ENCODE assay signal across 8 mouse cellular contexts in genomic region chr11:94491035-94491748, GRCm38 (mm10). TPM values are rescaled to one million over a fixed set of nuclear protein-coding genes. Genes with fewer than 3 reads are reported as not detected.
DNase-seq lines count a peak whose midpoint lies in the region; ATAC-seq and TF ChIP-seq lines count a peak whose summit lies in the region.

No protein-coding gene starts in this region.

- H3K27me3 ChIP-seq in heart, adult 2 months (ENCODE audit: control insufficient read depth, insufficient read depth, low read length): peaks cover 2% of the 10 kb centered on the region; the same call in 1 of the 2 replicates
- peaks cover 8% of the 10 kb centered on the region for H3K27me3 ChIP-seq in embryonic facial prominence, embryonic 11.5 days (ENCODE audit: control insufficient read depth, insufficient read depth, low read length)
- H3K27me3 ChIP-seq in intestine, embryonic 14.5 days (replicated peaks; ENCODE audit: control insufficient read depth, insufficient read depth, low read length): no peaks in the 10 kb centered on the region
- H3K27me3 ChIP-seq in liver, embryonic 16.5 days (ENCODE audit: control insufficient read depth, insufficient read depth, low read depth, low read length): peaks cover 37% of the 10 kb centered on the region

- no peaks in the 10 kb centered on the region for H3K4me1 ChIP-seq in heart, adult 2 months (ENCODE audit: control insufficient read depth, insufficient read depth, low read length)
- peaks cover 6% of the 10 kb centered on the region for H3K4me1 ChIP-seq in embryonic facial prominence, embryonic 11.5 days (ENCODE audit: control insufficient read depth, insufficient read depth, low read length)
- no peaks in the 10 kb centered on the region; the same call in 1 of the 2 replicates for H3K4me1 ChIP-seq in intestine, embryonic 14.5 days (replicated peaks; ENCODE audit: control insufficient read depth, insufficient read depth, low read length)
- H3K4me1 ChIP-seq in liver, embryonic 16.5 days (ENCODE audit: control insufficient read depth, low read depth, low read length): no peaks in the 10 kb centered on the region

- no peak for DNase-seq in heart, adult 2 months
- DNase-seq in heart, postnatal 36 days: no peak
- DNase-seq in MN1 (ENCODE audit: low spot score): peak; percentile 58
- DNase-seq in embryonic facial prominence, embryonic 11.5 days (ENCODE audit: low spot score): peak; percentile 70
- DNase-seq in intestine, embryonic 14.5 days (ENCODE audit: low spot score): peak; percentile 76
- peak; percentile 66 for DNase-seq in right cerebral cortex, postnatal 25 days
- DNase-seq in spleen, postnatal 14 days (ENCODE audit: low spot score in 2 of 2): no peak

- TF ChIP-seq CTCF in heart, adult 2 months (IDR thresholded peaks at IDR 0.05): no peak

- H3K79me2 ChIP-seq in heart, adult 2 months (replicated peaks; ENCODE audit: control insufficient read depth, insufficient read depth, low read length): no peaks in the 10 kb centered on the region

- WGBS in heart, adult 2 months: 33% methylated on average over 52 of the region's 55 CpGs
- WGBS in embryonic facial prominence, embryonic 11.5 days: 5% methylated on average over 51 of the region's 55 CpGs
- WGBS in intestine, embryonic 14.5 days: 6% methylated on average over 55 of the region's 55 CpGs
- 4% methylated on average over 55 of the region's 55 CpGs for WGBS in liver, embryonic 16.5 days (ENCODE audit: insufficient replicate concordance)

- H3K9ac ChIP-seq in heart, adult 2 months (ENCODE audit: low read depth, low read length): peak overlapping the region; percentile 13; the same call in 1 of the 2 replicates
- H3K9ac ChIP-seq in embryonic facial prominence, embryonic 11.5 days (replicated peaks; ENCODE audit: low read length): peak overlapping the region; percentile 71
- H3K9ac ChIP-seq in intestine, embryonic 14.5 days (ENCODE audit: low read length): peak overlapping the region; percentile 52
- no peak overlapping the region for H3K9ac ChIP-seq in liver, embryonic 16.5 days (ENCODE audit: low read depth, low read length)

- H3K9me3 ChIP-seq in embryonic facial prominence, embryonic 11.5 days (replicated peaks; ENCODE audit: control insufficient read depth, low read length): no peaks in the 10 kb centered on the region
- H3K9me3 ChIP-seq in intestine, embryonic 14.5 days (ENCODE audit: control insufficient read depth, low read length): no peaks in the 10 kb centered on the region
- H3K9me3 ChIP-seq in liver, embryonic 16.5 days (replicated peaks; ENCODE audit: control insufficient read depth, low read length): no peaks in the 10 kb centered on the region

- H3K4me3 ChIP-seq in heart, adult 2 months: peak overlapping the region; percentile 11; the same call in 1 of the 2 replicates
- H3K4me3 ChIP-seq in embryonic facial prominence, embryonic 11.5 days (ENCODE audit: low read depth, low read length): peak overlapping the region; percentile 48
- H3K4me3 ChIP-seq in intestine, embryonic 14.5 days (ENCODE audit: low read depth, low read length): peak overlapping the region; percentile 50
- H3K4me3 ChIP-seq in liver, embryonic 16.5 days (ENCODE audit: low read depth, low read length): peak overlapping the region; percentile 44

- intact Hi-C loops in heart, adult 2 months (cut with DNase I): no loop called here
- intact Hi-C loops in heart, postnatal 36 days (cut with DNase I): no loop called here

- ATAC-seq in embryonic facial prominence, embryonic 11.5 days (replicated peaks; ENCODE audit: insufficient number of reproducible peaks, low FRiP score, low TSS enrichment, low read depth): peak; percentile 45; the same call in 1 of the 2 replicates
- peak; percentile 51 for ATAC-seq in intestine, embryonic 14.5 days (replicated peaks; ENCODE audit: low FRiP score, low TSS enrichment, low read depth)
- no peak for ATAC-seq in liver, embryonic 16.5 days (ENCODE audit: low read depth)

- no peak overlapping the region for H3K27ac ChIP-seq in heart, adult 2 months
- no peak overlapping the region for H3K27ac ChIP-seq in embryonic facial prominence, embryonic 11.5 days (replicated peaks; ENCODE audit: low read depth, low read length)
- no peak overlapping the region for H3K27ac ChIP-seq in intestine, embryonic 14.5 days (ENCODE audit: low read depth)
- no peak overlapping the region for H3K27ac ChIP-seq in liver, embryonic 16.5 days (ENCODE audit: low read length)

- no peaks in the 10 kb centered on the region for H3K36me3 ChIP-seq in heart, adult 2 months (ENCODE audit: control insufficient read depth, insufficient read depth, low read length)
- H3K36me3 ChIP-seq in embryonic facial prominence, embryonic 11.5 days (replicated peaks; ENCODE audit: control insufficient read depth, insufficient read depth, low read depth, low read length): no peaks in the 10 kb centered on the region
- H3K36me3 ChIP-seq in intestine, embryonic 14.5 days (ENCODE audit: control insufficient read depth, insufficient read depth, low read length): no peaks in the 10 kb centered on the region
- H3K36me3 ChIP-seq in liver, embryonic 16.5 days (ENCODE audit: control insufficient read depth, insufficient read depth): no peaks in the 10 kb centered on the region

- peak overlapping the region; percentile 82 for H3K4me2 ChIP-seq in embryonic facial prominence, embryonic 11.5 days (ENCODE audit: low read depth, low read length)
- H3K4me2 ChIP-seq in intestine, embryonic 14.5 days (ENCODE audit: low read length): peak overlapping the region; percentile 80
- H3K4me2 ChIP-seq in liver, embryonic 16.5 days (ENCODE audit: low read depth, low read length): peak overlapping the region; percentile 58

- TF ChIP-seq POLR2A in heart, adult 2 months (IDR thresholded peaks at IDR 0.05; ENCODE audit: insufficient read depth, low read depth, low read length): no peak

- TF ChIP-seq EP300 in heart, adult 2 months (IDR thresholded peaks at IDR 0.05; ENCODE audit: insufficient read depth, low read depth, low read length): no peak

RNA-seq across cellular contexts. Expression of gene Spata20, which starts 5.2 kb away (rescaled TPM):
- under 1 TPM; 0.23 to 0.52 TPM for total RNA-seq in heart, adult 2 months (2021)
- polyA plus RNA-seq in heart, adult 2 months (2012; rRNA removed): 1.3 and 1.5 TPM in 2 replicates
- under 1 TPM; 0.42 to 0.62 TPM for total RNA-seq in heart, postnatal 36 days (2021)
- polyA plus RNA-seq in embryonic facial prominence, embryonic 11.5 days (2014; fragmentation: Nextera tagmentation; extraction: Ambion mirVana): 0.08 and 0.27 TPM in 2 replicates
- polyA plus RNA-seq in intestine, embryonic 14.5 days (2014; fragmentation: Nextera tagmentation; extraction: Ambion mirVana): 0.08 and 0.24 TPM in 2 replicates
- not detected in 2 replicates for polyA plus RNA-seq in liver, embryonic 16.5 days (2015; fragmentation: Nextera tagmentation; extraction: Ambion mirVana)

RNA-seq across cellular contexts. Expression of gene Epn3, which starts 8.6 kb away (rescaled TPM):
- 10 to 100 TPM; 28.4 to 31.9 TPM for total RNA-seq in heart, adult 2 months (2021)
- polyA plus RNA-seq in heart, adult 2 months (2012; rRNA removed): 12.6 and 25.7 TPM in 2 replicates
- total RNA-seq in heart, postnatal 36 days (2021): 10 to 100 TPM; 26.7 to 31.2 TPM
- 1.5 and 2.3 TPM in 2 replicates for polyA plus RNA-seq in embryonic facial prominence, embryonic 11.5 days (2014; fragmentation: Nextera tagmentation; extraction: Ambion mirVana)
- 1.8 TPM in 2 replicates for polyA plus RNA-seq in intestine, embryonic 14.5 days (2014; fragmentation: Nextera tagmentation; extraction: Ambion mirVana)
- polyA plus RNA-seq in liver, embryonic 16.5 days (2015; fragmentation: Nextera tagmentation; extraction: Ambion mirVana): 0.08 TPM in 1 of 2 replicates, not detected in the other

RNA-seq across cellular contexts. Expression of gene Cacna1g, which starts 17.2 kb away (rescaled TPM):
- total RNA-seq in heart, adult 2 months (2021): 10 to 100 TPM; 12.2 to 12.9 TPM
- 63.3 and 64.4 TPM in 2 replicates for polyA plus RNA-seq in heart, adult 2 months (2012; rRNA removed)
- 10 to 100 TPM; 13.8 to 14.2 TPM for total RNA-seq in heart, postnatal 36 days (2021)
- polyA plus RNA-seq in embryonic facial prominence, embryonic 11.5 days (2014; fragmentation: Nextera tagmentation; extraction: Ambion mirVana): 10.9 and 14.1 TPM in 2 replicates
- polyA plus RNA-seq in intestine, embryonic 14.5 days (2014; fragmentation: Nextera tagmentation; extraction: Ambion mirVana): 11.1 and 11.5 TPM in 2 replicates
- polyA plus RNA-seq in liver, embryonic 16.5 days (2015; fragmentation: Nextera tagmentation; extraction: Ambion mirVana): 1.9 TPM in 2 replicates

RNA-seq across cellular contexts. Expression of gene Mycbpap, which starts 30.4 kb away (rescaled TPM):
- 1 to 10 TPM in 1 of 2 experiments, under 1 TPM in 1; 0.89 to 1.1 TPM for total RNA-seq in heart, adult 2 months (2021)
- 0.32 and 0.72 TPM in 2 replicates for polyA plus RNA-seq in heart, adult 2 months (2012; rRNA removed)
- total RNA-seq in heart, postnatal 36 days (2021): 1 to 10 TPM in 1 of 2 experiments, under 1 TPM in 1; 0.89 to 1.3 TPM
- polyA plus RNA-seq in embryonic facial prominence, embryonic 11.5 days (2014; fragmentation: Nextera tagmentation; extraction: Ambion mirVana): 1.9 and 2.4 TPM in 2 replicates
- 1.8 and 2.5 TPM in 2 replicates for polyA plus RNA-seq in intestine, embryonic 14.5 days (2014; fragmentation: Nextera tagmentation; extraction: Ambion mirVana)
- 0.30 TPM in 1 of 2 replicates, not detected in the other for polyA plus RNA-seq in liver, embryonic 16.5 days (2015; fragmentation: Nextera tagmentation; extraction: Ambion mirVana)

RNA-seq across cellular contexts. Expression of gene Rsad1, which starts 57.9 kb away (rescaled TPM):
- total RNA-seq in heart, adult 2 months (2021): 10 to 100 TPM in 1 of 2 experiments, 1 to 10 TPM in 1; 9.3 to 12.6 TPM
- 13.7 and 14.1 TPM in 2 replicates for polyA plus RNA-seq in heart, adult 2 months (2012; rRNA removed)
- total RNA-seq in heart, postnatal 36 days (2021): 10 to 100 TPM in 1 of 2 experiments, 1 to 10 TPM in 1; 9.6 to 14.2 TPM
- 2.4 and 3.7 TPM in 2 replicates for polyA plus RNA-seq in embryonic facial prominence, embryonic 11.5 days (2014; fragmentation: Nextera tagmentation; extraction: Ambion mirVana)
- polyA plus RNA-seq in intestine, embryonic 14.5 days (2014; fragmentation: Nextera tagmentation; extraction: Ambion mirVana): 2.9 and 3.8 TPM in 2 replicates
- 1.0 and 1.3 TPM in 2 replicates for polyA plus RNA-seq in liver, embryonic 16.5 days (2015; fragmentation: Nextera tagmentation; extraction: Ambion mirVana)

Comparison
In these comparisons a context has a peak if more than half of its experiments do, and no peak if none do; other contexts are left out.
1. DNase-seq: peak in MN1 (single experiment), embryonic facial prominence, embryonic 11.5 days (single experiment), intestine, embryonic 14.5 days (single experiment) and right cerebral cortex, postnatal 25 days (single experiment); none in heart, adult 2 months (0 of 2), heart, postnatal 36 days (0 of 2) and spleen, postnatal 14 days (0 of 2).
2. Peak in every context shown above with its lines, with median percentiles within 50 percentile points of each other: H3K4me3 ChIP-seq and H3K4me2 ChIP-seq.